Comparison of ENCODE assay signal across 8 mouse cellular contexts in the genomic region with DNA sequence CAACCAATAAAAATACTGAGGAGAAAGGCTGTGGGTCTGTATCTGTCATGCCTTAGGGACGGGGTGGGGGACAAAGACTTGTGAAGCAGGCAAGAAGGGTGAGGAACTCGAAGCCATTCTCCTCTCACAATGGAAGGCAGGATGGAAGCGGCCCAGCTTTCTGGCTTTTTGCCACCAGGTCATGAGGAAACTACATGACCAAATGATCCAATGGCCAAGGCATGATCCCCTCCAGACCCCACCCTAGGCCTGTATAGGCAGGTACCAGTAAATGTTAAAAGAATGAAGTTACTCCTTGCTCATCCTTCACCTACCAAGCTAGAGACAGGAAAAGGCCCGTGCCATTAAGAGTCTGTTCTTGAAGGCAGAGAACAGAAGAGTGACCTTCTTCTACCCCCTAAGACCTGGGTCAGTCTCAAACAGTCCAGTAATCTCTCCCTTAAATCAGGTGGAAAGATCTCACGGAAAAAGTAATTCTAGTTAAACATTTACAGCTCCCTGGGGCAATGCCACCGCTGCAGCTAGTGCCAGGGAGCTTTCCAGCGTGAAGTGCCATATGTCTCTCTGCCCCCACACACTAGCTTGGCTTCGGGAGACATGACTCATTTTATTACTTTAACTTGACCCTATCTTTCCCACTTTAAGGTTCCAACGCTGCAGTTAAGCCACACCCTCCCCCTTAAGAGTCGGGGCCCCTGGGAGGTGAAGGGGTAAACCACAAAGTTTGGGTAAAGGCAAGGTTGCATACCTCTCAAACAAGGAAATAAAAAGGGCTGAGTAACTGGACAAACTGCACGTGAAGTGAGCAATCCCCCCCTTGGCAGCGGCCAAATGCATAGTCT. TPM values are rescaled to one million over a fixed set of nuclear protein-coding genes. Genes with fewer than 3 reads are reported as not detected.
DNase-seq lines count a peak whose midpoint lies in the region; ATAC-seq and TF ChIP-seq lines count a peak whose summit lies in the region.

No protein-coding gene starts in this region.

- peak overlapping the region; percentile 80 for H3K9ac ChIP-seq in intestine, embryonic 15.5 days
- peak overlapping the region; percentile 82 for H3K9ac ChIP-seq in liver, embryonic 14.5 days (replicated peaks)

- no peak for TF ChIP-seq EP300 in liver, embryonic 14.5 days (IDR thresholded peaks at IDR 0.05; ENCODE audit: low read depth)

- H3K4me1 ChIP-seq in megakaryocyte, embryonic 14.5 days, result peaks cover 57% of the 10 kb centered on the region
- H3K4me1 ChIP-seq in cortical plate, adult 2 months (ENCODE audit: control insufficient read depth, insufficient read depth, low read length), result peaks cover 5% of the 10 kb centered on the region
- peaks cover 23% of the 10 kb centered on the region for H3K4me1 ChIP-seq in intestine, embryonic 15.5 days (replicated peaks)
- peaks cover 10 to 19% of the 10 kb centered on the region in 2 experiments for H3K4me1 ChIP-seq in liver, embryonic 14.5 days (replicated peaks; ENCODE audit: control insufficient read depth in 2 of 2, insufficient read depth in 2 of 2, low read length in 1 of 2)
- peaks cover 21% of the 10 kb centered on the region for H3K4me1 ChIP-seq in small intestine, adult 2 months (ENCODE audit: control insufficient read depth, insufficient read depth, insufficient read length, low read length)

- no peak overlapping the region for H3K27ac ChIP-seq in cortical plate, adult 2 months (ENCODE audit: insufficient read depth, low read length)
- peak overlapping the region; percentile 83 for H3K27ac ChIP-seq in intestine, embryonic 15.5 days
- H3K27ac ChIP-seq in liver, embryonic 14.5 days, result peak overlapping the region; percentile 68
- H3K27ac ChIP-seq in small intestine, adult 2 months (ENCODE audit: insufficient read depth, low read depth, low read length), result peak overlapping the region; percentile 94

- ATAC-seq in megakaryocyte, adult 5-6 weeks (ENCODE audit: poor library complexity, severe bottlenecking), result no peak
- peak; percentile 73 for ATAC-seq in intestine, embryonic 15.5 days
- ATAC-seq in liver, embryonic 14.5 days (ENCODE audit: insufficient read depth), result peak; percentile 16; the same call in 1 of the 2 replicates

- no peak for TF ChIP-seq POLR2A in cortical plate, adult 2 months (IDR thresholded peaks at IDR 0.05; ENCODE audit: extremely low read depth, insufficient read depth, low read length)
- TF ChIP-seq POLR2A in small intestine, adult 2 months (IDR thresholded peaks at IDR 0.05; ENCODE audit: low read depth, low read length), result no peak

- no peaks in the 10 kb centered on the region for H3K9me3 ChIP-seq in megakaryocyte, embryonic 14.5 days
- H3K9me3 ChIP-seq in intestine, embryonic 15.5 days, result no peaks in the 10 kb centered on the region
- H3K9me3 ChIP-seq in liver, embryonic 14.5 days (ENCODE audit: control insufficient read depth, low read length), result no peaks in the 10 kb centered on the region

- peaks cover 15% of the 10 kb centered on the region for H3K27me3 ChIP-seq in megakaryocyte, embryonic 14.5 days (replicated peaks)
- H3K27me3 ChIP-seq in intestine, embryonic 15.5 days (replicated peaks), result no peaks in the 10 kb centered on the region
- no peaks in the 10 kb centered on the region; the same call in 1 of the 2 replicates for H3K27me3 ChIP-seq in liver, embryonic 14.5 days (ENCODE audit: control insufficient read depth, insufficient read depth, low read length)
- no peaks in the 10 kb centered on the region for H3K27me3 ChIP-seq in small intestine, adult 2 months (ENCODE audit: control insufficient read depth, insufficient read depth, low read length)

- peaks cover 29% of the 10 kb centered on the region for H3K36me3 ChIP-seq in megakaryocyte, embryonic 14.5 days (replicated peaks; ENCODE audit: low read length)
- no peaks in the 10 kb centered on the region; the same call in 1 of the 2 replicates for H3K36me3 ChIP-seq in intestine, embryonic 15.5 days
- H3K36me3 ChIP-seq in liver, embryonic 14.5 days (replicated peaks; ENCODE audit: control insufficient read depth, insufficient read depth, low read depth), result no peaks in the 10 kb centered on the region; the same call in 1 of the 2 replicates
- H3K36me3 ChIP-seq in small intestine, adult 2 months (ENCODE audit: control insufficient read depth, insufficient read depth, low read length), result no peaks in the 10 kb centered on the region

- DNase-seq in liver, embryonic 14.5 days (ENCODE audit: low read depth in 3 of 3, low spot score in 3 of 3), result no peak
- DNase-seq in retina, embryonic 14.5 days (ENCODE audit: low spot score), result no peak
- DNase-seq in cerebellum, postnatal 25 days, result no peak

- 49% methylated on average over 12 of the region's 12 CpGs for WGBS in intestine, embryonic 15.5 days
- WGBS in liver, embryonic 14.5 days (ENCODE audit: insufficient replicate concordance), result 40% methylated on average over 12 of the region's 12 CpGs
- WGBS in small intestine, adult 2 months, result 18% methylated on average over 12 of the region's 12 CpGs

- H3K4me2 ChIP-seq in intestine, embryonic 15.5 days (replicated peaks), result peak overlapping the region; percentile 78
- peak overlapping the region; percentile 93 for H3K4me2 ChIP-seq in liver, embryonic 14.5 days (ENCODE audit: low read depth)

- peak overlapping the region; percentile 98 for H3K4me3 ChIP-seq in megakaryocyte, embryonic 14.5 days (replicated peaks)
- H3K4me3 ChIP-seq in cortical plate, adult 2 months (ENCODE audit: insufficient read depth, low read length), result peak overlapping the region; percentile 61
- H3K4me3 ChIP-seq in intestine, embryonic 15.5 days (replicated peaks), result peak overlapping the region; percentile 80
- H3K4me3 ChIP-seq in liver, embryonic 14.5 days (ENCODE audit: insufficient read depth in 1 of 2, low read depth in 2 of 2, low read length in 2 of 2), result peak overlapping the region; percentile 87 to 96
- H3K4me3 ChIP-seq in small intestine, adult 2 months (ENCODE audit: low read depth, low read length), result peak overlapping the region; percentile 76

- TF ChIP-seq CTCF in cortical plate, adult 2 months (IDR thresholded peaks at IDR 0.05; ENCODE audit: extremely low read depth, insufficient read depth, low read length), result no peak
- TF ChIP-seq CTCF in liver, embryonic 14.5 days (IDR thresholded peaks at IDR 0.05; ENCODE audit: low read depth), result no peak
- no peak for TF ChIP-seq CTCF in small intestine, adult 2 months (IDR thresholded peaks at IDR 0.05; ENCODE audit: extremely low read depth, insufficient read length, insufficient replicate concordance, low read depth, low read length)

RNA-seq across cellular contexts. Expression of gene Cntd1, which starts 1.2 kb away (rescaled TPM):
- polyA plus RNA-seq in megakaryocyte, embryonic 14.5 days (2012; ENCODE audit: insufficient read depth, low replicate concordance), result not detected in 2 replicates
- total RNA-seq in megakaryocyte, adult 5-6 weeks (2015), result 1.2 and 1.6 TPM in 2 replicates
- total RNA-seq in megakaryocyte, adult 5-6 weeks (2017), result 1.7 TPM in 2 replicates
- polyA plus RNA-seq in cortical plate, adult 2 months (2012; rRNA removed), result 0.56 and 0.70 TPM in 2 replicates
- polyA plus RNA-seq in intestine, embryonic 15.5 days (2015; fragmentation: Nextera tagmentation; extraction: Ambion mirVana), result 0.72 and 1.1 TPM in 2 replicates
- polyA plus RNA-seq in liver, embryonic 14.5 days (2012; rRNA removed), result 0.44 and 0.68 TPM in 2 replicates
- 0.44 and 0.72 TPM in 2 replicates for polyA plus RNA-seq in liver, embryonic 14.5 days (2014; fragmentation: Nextera tagmentation; extraction: Ambion mirVana)
- 0.09 and 0.20 TPM in 2 replicates for polyA plus RNA-seq in small intestine, adult 2 months (2012; rRNA removed)

RNA-seq across cellular contexts. Expression of gene Coa3, which starts 1.3 kb away (rescaled TPM):
- 9.9 and 21.1 TPM in 2 replicates for polyA plus RNA-seq in megakaryocyte, embryonic 14.5 days (2012; ENCODE audit: insufficient read depth, low replicate concordance)
- 69.8 and 71.2 TPM in 2 replicates for total RNA-seq in megakaryocyte, adult 5-6 weeks (2015)
- 23.2 and 33.6 TPM in 2 replicates for total RNA-seq in megakaryocyte, adult 5-6 weeks (2017)
- 150 and 156 TPM in 2 replicates for polyA plus RNA-seq in cortical plate, adult 2 months (2012; rRNA removed)
- 250 and 261 TPM in 2 replicates for polyA plus RNA-seq in intestine, embryonic 15.5 days (2015; fragmentation: Nextera tagmentation; extraction: Ambion mirVana)
- polyA plus RNA-seq in liver, embryonic 14.5 days (2012; rRNA removed), result 58.7 and 84.8 TPM in 2 replicates
- 109 and 122 TPM in 2 replicates for polyA plus RNA-seq in liver, embryonic 14.5 days (2014; fragmentation: Nextera tagmentation; extraction: Ambion mirVana)
- 174 and 479 TPM in 2 replicates for polyA plus RNA-seq in small intestine, adult 2 months (2012; rRNA removed)

RNA-seq across cellular contexts. Expression of gene Wnk4, which starts 17.2 kb away (rescaled TPM):
- polyA plus RNA-seq in megakaryocyte, embryonic 14.5 days (2012; ENCODE audit: insufficient read depth, low replicate concordance), result 37.7 and 87.0 TPM in 2 replicates
- 0.27 TPM in 1 of 2 replicates, not detected in the other for total RNA-seq in megakaryocyte, adult 5-6 weeks (2015)
- 0.15 TPM in 1 of 2 replicates, not detected in the other for total RNA-seq in megakaryocyte, adult 5-6 weeks (2017)
- polyA plus RNA-seq in cortical plate, adult 2 months (2012; rRNA removed), result 2.5 and 3.3 TPM in 2 replicates
- polyA plus RNA-seq in intestine, embryonic 15.5 days (2015; fragmentation: Nextera tagmentation; extraction: Ambion mirVana), result 12.3 and 12.7 TPM in 2 replicates
- 5.3 and 5.4 TPM in 2 replicates for polyA plus RNA-seq in liver, embryonic 14.5 days (2012; rRNA removed)
- polyA plus RNA-seq in liver, embryonic 14.5 days (2014; fragmentation: Nextera tagmentation; extraction: Ambion mirVana), result 6.4 and 6.9 TPM in 2 replicates
- polyA plus RNA-seq in small intestine, adult 2 months (2012; rRNA removed), result 3.0 and 7.9 TPM in 2 replicates

RNA-seq across cellular contexts. Expression of gene Vps25, which starts 24.1 kb away (rescaled TPM):
- polyA plus RNA-seq in megakaryocyte, embryonic 14.5 days (2012; ENCODE audit: insufficient read depth, low replicate concordance), result 100 and 168 TPM in 2 replicates
- 169 and 184 TPM in 2 replicates for total RNA-seq in megakaryocyte, adult 5-6 weeks (2015)
- total RNA-seq in megakaryocyte, adult 5-6 weeks (2017), result 54.6 and 55.7 TPM in 2 replicates
- polyA plus RNA-seq in cortical plate, adult 2 months (2012; rRNA removed), result 55.6 and 58.8 TPM in 2 replicates
- 135 and 142 TPM in 2 replicates for polyA plus RNA-seq in intestine, embryonic 15.5 days (2015; fragmentation: Nextera tagmentation; extraction: Ambion mirVana)
- 35.1 and 36.3 TPM in 2 replicates for polyA plus RNA-seq in liver, embryonic 14.5 days (2012; rRNA removed)
- polyA plus RNA-seq in liver, embryonic 14.5 days (2014; fragmentation: Nextera tagmentation; extraction: Ambion mirVana), result 88.6 and 90.0 TPM in 2 replicates
- polyA plus RNA-seq in small intestine, adult 2 months (2012; rRNA removed), result 28.9 and 64.8 TPM in 2 replicates

RNA-seq across cellular contexts. Expression of gene Becn1, which starts 24.5 kb away (rescaled TPM):
- 43.7 and 96.0 TPM in 2 replicates for polyA plus RNA-seq in megakaryocyte, embryonic 14.5 days (2012; ENCODE audit: insufficient read depth, low replicate concordance)
- total RNA-seq in megakaryocyte, adult 5-6 weeks (2015), result 62.2 and 68.0 TPM in 2 replicates
- 129 and 168 TPM in 2 replicates for total RNA-seq in megakaryocyte, adult 5-6 weeks (2017)
- 169 and 181 TPM in 2 replicates for polyA plus RNA-seq in cortical plate, adult 2 months (2012; rRNA removed)
- 132 and 143 TPM in 2 replicates for polyA plus RNA-seq in intestine, embryonic 15.5 days (2015; fragmentation: Nextera tagmentation; extraction: Ambion mirVana)
- polyA plus RNA-seq in liver, embryonic 14.5 days (2012; rRNA removed), result 22.7 and 60.5 TPM in 2 replicates
- polyA plus RNA-seq in liver, embryonic 14.5 days (2014; fragmentation: Nextera tagmentation; extraction: Ambion mirVana), result 86.2 and 93.6 TPM in 2 replicates
- polyA plus RNA-seq in small intestine, adult 2 months (2012; rRNA removed), result 157 and 163 TPM in 2 replicates
